Mouse (Mus musculus) right cerebral cortex, postnatal 10 days (tissue): ENCODE data around the gene Ep400.

Experiments
- DNase-seq, 2 experiments: peaks; one replicate each; pipeline ENCODE4 v3.0.0; 2021; ENCODE audit warnings: low spot score in 2 of 2

Gene Ep400

GRCm38 (mm10) chr5:110665486-110666121 lies 104.9 kb downstream of the Ep400 start:
- peak in 1 of 2 experiments; percentile 43 for DNase-seq

- DNase-seq = no peak
Measured at GRCm38 (mm10) chr5:110664750-110665269, 105.7 kb downstream of the Ep400 start.

GRCm38 (mm10) chr5:110664041-110664440 lies 106.5 kb downstream of the Ep400 start:
- no peak for DNase-seq

- DNase-seq = no peak
Measured at GRCm38 (mm10) chr5:110659682-110660081, 110.8 kb downstream of the Ep400 start.

- DNase-seq = no peak
Measured at GRCm38 (mm10) chr5:110653686-110654085, 116.8 kb downstream of the Ep400 start.

- DNase-seq = peak; percentile 97 to 98
Measured at GRCm38 (mm10) chr5:110652719-110653648, 117.5 kb downstream of the Ep400 start, which contains the start of the genes Noc4l and Ddx51. Noc4l (minus strand) TSS chr5:110653417. Ddx51 (plus strand) TSS chr5:110653451.

- no peak for DNase-seq
Measured at GRCm38 (mm10) chr5:110646377-110646776, 124.1 kb downstream of the Ep400 start.

GRCm38 (mm10) chr5:110639459-110639858 lies 131.1 kb downstream of the Ep400 start:
- peak; percentile 83 to 86 for DNase-seq

GRCm38 (mm10) chr5:110638306-110639074 lies 132.0 kb downstream of the Ep400 start:
- DNase-seq = no peak

GRCm38 (mm10) chr5:110635951-110636707 lies 134.4 kb downstream of the Ep400 start:
- no peak for DNase-seq

- no peak for DNase-seq
Measured at GRCm38 (mm10) chr5:110629525-110630120, 140.9 kb downstream of the Ep400 start.

GRCm38 (mm10) chr5:110628156-110628555 lies 142.4 kb downstream of the Ep400 start:
- DNase-seq = peak in 1 of 2 experiments; percentile 49

GRCm38 (mm10) chr5:110627351-110627750 lies 143.2 kb downstream of the Ep400 start:
- DNase-seq = no peak

GRCm38 (mm10) chr5:110624319-110624718 lies 146.2 kb downstream of the Ep400 start:
- no peak for DNase-seq

GRCm38 (mm10) chr5:110619226-110619625 lies 151.3 kb downstream of the Ep400 start:
- no peak for DNase-seq
